Mouse (Mus musculus) kidney, postnatal 14 days (tissue): ENCODE results near the gene Fzd4.
A peak's percentile ranks its signal among the peaks of the same experiment; 100 is the strongest.

Experiments
- DNase-seq: peaks from one replicate; pipeline ENCODE4 v3.0.0; 2022; ENCODE audit warnings: mixed read lengths

Fzd4 gene

DNA sequence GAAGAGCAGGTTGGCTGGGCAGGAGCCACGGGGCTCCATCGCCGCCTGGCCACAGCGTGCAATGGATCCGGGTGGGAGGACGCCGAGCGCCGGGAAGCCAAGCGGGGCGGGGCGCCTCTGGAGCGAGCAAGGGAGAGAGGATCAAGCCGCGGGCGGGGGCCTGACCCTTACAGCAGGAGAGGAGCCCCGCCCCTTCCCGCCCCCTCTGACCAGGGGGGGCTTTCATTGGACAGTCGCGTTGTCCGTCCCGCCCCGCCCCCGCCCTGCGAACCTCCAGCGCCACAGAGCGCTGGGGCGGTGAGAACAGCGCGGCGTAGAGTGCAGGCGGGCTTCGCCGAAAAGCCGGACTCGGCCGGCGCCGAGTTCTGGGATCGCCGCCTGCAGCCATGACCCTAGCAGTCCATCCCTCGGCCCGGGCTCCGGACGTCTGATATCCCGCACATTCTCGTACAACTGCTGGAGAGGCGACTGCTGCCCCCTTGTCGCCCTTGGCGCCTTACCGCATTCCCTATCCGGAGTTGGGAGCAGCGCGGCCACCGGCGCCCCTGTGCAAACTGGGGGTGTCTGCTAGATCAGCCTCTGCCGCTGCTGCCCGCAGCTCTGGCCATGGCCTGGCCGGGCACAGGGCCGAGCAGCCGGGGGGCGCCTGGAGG is at the start of gene Fzd4, which contains the start of gene Tmem135:
TSS of gene Fzd4 (plus strand) at position 275 of the 653 bp plus-strand sequence.
TSS of gene Tmem135 (minus strand) at position 142 of the 653 bp plus-strand sequence.
- DNase-seq, result peak; percentile 99

GRCm38 (mm10) chr7:89355519-89356255 is 48.5 kb upstream of the Fzd4 start:
- no peak for DNase-seq

DNA sequence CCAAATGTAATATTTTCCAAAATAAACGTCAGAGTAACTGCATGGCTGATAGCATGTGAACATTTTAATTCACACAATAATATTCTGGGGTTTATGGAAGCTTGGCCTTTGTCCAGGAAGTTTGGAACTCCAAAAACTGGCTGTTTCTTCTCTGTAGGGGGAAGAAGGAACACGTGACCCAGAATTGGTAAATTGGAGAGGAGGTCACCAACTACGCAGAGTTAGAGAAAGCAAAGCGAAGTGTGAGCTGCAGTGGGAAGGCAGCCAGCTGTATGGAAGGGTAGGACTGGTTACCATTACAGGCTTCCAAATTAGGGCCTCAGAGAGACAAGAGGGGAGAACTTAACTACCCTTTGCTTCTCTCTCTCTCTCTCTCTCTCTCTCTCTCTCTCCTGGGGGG is 47.8 kb upstream of the Fzd4 start:
- DNase-seq, result no peak

- no peak for DNase-seq
Measured at GRCm38 (mm10) chr7:89363975-89364374, 40.2 kb upstream of the Fzd4 start.

- no peak for DNase-seq
Measured at GRCm38 (mm10) chr7:89365135-89365880, 38.8 kb upstream of the Fzd4 start.

DNA sequence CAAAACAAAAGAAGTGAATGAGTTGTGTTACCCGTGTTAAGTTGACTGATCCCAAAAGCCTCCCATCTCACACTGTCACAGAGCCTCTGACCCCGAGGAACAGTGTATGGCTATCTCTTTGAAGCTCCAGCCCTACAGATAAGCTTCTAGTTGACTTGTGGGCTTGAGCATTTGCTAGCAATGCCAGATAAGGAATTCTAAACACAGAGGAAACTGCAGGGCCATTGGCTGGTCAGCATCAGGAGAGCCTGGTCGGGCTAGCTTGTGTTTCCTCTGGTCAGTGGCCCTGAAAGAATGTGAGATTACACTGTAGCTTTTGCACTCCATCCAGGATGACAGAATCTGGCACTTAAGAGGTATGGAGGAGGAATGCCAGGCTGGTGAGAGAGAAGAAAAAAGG is 36.5 kb upstream of the Fzd4 start:
- no peak for DNase-seq

DNA sequence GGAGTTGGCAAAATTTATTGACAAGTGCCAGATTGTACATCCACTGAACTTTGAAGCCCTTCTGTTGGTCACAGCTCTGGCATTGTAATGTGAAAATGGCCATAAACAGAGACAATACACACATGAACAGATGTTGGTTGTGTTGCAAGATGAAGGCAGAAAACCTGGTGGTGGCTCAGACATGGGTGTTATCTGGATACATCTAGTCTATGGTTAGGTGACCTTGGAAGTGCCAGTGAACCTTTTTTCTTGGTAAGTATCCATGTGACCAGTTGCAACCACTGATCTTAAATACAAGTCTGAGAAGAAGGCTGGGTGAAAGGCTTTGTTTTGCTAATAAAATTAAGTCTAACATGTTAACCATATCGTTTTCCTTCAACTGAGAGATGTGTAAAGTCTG is 34.1 kb upstream of the Fzd4 start:
- no peak for DNase-seq

DNA sequence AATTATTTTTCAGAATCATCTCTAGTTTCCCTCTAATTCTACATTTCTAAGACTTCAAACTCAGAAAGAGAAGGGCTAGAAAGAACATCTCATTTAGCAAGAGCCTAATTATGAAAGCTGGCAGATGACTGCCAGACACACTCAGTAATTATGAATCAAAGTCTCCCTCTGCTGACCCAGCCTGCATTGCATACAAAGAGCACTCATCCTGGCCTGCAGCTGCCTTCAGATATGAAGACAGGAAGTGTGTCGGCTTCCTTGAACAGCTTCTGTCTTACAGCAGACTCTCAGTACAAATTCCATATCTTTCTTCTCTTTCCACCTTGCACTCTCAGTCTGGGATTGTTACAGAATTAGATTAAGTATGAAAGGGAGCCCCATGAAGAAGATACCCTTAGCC is 33.2 kb upstream of the Fzd4 start:
- DNase-seq, result peak; percentile 77

- DNase-seq, result no peak
Measured at GRCm38 (mm10) chr7:89371623-89372295, 32.4 kb upstream of the Fzd4 start.

DNA sequence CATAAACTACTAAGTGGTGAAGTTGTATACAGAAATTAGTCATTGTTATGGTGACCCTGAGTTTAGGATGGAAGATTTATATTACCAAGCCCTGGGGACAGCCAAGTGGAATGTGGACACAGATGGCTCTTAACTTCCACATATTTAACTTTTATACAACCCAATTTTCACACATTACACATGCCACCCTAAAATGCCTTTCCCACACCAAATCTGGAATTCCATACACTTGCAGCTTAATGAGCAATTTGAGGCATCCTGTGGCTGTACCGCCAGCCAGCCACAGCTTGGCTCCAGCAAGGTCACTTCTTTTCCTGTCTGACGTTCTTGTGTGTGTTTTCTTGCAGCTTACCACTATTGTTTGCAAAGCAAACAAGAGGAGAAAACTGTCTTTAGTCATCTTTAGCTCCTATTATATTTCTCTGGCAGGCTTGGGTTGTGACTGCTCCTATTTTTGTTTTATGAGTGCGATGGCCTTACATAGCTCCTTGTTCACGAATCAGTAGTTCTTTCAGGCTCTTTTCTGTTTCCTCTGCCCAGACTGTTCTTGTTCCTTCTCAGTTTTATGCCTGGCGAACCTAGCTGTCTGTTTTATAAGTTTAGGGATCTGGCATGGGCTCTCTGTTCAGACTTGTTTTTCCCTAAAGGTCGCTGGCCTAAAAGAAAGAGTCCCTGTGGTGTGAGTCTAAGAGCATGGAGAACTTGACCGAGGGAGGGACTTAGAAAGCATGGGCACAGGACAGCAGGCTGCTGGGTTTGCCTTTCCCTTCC is 23.0 kb upstream of the Fzd4 start:
- DNase-seq, result peak; percentile 30

- DNase-seq, result no peak
Measured at GRCm38 (mm10) chr7:89382892-89383291, 21.3 kb upstream of the Fzd4 start.

GRCm38 (mm10) chr7:89388981-89389380 is 15.2 kb upstream of the Fzd4 start:
- no peak for DNase-seq

GRCm38 (mm10) chr7:89390660-89391059 is 13.5 kb upstream of the Fzd4 start:
- no peak for DNase-seq

- DNase-seq, result no peak
Measured at GRCm38 (mm10) chr7:89391281-89391680, 12.9 kb upstream of the Fzd4 start.

GRCm38 (mm10) chr7:89391831-89392230 is 12.3 kb upstream of the Fzd4 start:
- no peak for DNase-seq

DNA sequence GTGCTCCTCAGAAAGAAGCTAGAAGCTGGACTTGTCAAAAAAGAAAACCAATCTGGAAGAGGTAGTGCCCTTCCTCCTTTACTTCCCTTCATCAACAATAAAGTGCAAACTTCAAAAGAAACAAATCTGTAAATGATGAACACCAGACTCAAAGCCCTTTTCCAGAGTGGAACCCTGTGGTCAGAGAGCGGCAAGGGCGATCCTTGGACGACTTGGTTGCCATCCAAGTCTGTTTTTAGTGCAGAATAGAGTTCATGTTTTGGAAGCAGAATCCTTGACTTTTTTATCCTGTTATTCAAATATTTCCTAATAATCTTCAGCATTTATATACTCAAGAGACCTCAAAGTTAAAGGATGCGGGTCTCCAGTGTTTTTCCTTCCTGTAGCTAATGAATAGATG is 11.8 kb upstream of the Fzd4 start:
- DNase-seq, result peak; percentile 61

GRCm38 (mm10) chr7:89392825-89393224 is 11.3 kb upstream of the Fzd4 start:
- no peak for DNase-seq

GRCm38 (mm10) chr7:89395399-89395798 is 8.8 kb upstream of the Fzd4 start:
- no peak for DNase-seq

GRCm38 (mm10) chr7:89396386-89396785 is 7.8 kb upstream of the Fzd4 start:
- no peak for DNase-seq

DNA sequence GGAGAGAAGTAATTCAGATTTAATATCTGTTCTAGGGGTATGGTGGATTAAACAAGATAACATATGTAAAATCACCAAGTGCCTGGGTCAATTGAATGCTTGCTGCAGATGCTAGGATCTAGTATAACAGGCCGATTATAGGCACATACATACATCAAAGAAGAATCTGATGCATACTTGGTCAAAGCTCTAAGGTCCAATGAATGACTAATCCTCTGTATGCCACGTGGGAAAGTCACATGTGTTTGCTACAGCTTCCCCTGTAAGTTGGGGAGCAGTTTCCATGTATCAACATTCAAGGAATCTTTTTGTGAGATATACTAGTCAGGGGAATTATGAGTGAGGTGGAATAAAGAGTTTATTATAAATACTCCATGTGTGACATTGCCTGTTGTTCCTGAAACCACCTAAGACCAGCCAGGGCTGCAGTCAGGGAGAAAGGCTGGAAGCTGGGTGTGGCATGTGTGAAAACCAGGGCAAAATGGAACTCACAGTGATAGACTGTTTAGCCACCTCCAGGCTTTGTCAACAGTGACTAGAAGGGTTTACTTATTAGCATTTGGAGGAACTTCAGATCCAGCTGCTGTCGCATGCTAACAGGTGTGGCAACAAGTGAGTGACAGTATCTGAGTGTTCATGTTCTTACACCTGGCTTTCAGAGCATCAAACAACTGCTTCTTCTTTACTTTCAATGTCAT is 6.2 kb upstream of the Fzd4 start:
- DNase-seq, result no peak

DNA sequence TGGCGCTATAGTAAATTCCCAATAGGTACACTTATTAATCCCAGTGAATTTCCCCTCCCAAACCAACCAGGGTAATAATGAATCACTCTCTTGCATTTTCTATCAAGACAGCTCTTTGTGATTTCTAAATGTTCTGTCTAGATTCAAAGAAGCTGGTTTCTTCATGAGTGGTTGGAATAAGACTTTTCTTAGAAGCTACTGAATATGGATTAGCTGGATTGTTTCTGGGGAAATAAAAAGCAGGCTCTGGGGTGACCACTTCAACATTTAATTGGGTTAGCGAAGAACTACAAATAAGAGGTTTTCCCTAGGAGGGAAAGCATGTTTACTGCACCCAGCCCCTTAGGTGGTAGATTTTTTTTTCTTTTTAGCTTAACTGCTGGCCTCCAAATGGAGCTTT is 3.4 kb upstream of the Fzd4 start:
- DNase-seq, result no peak
